Mouse (Mus musculus) embryo, embryonic 11.5 days (tissue): ENCODE measurements around the gene Bcl2l11.

Experiments
- DNase-seq: peaks from one replicate; pipeline ENCODE4 v3.0.0-alpha.2; 2012; ENCODE audit warnings: low read depth, low spot score

Gene Bcl2l11

DNA sequence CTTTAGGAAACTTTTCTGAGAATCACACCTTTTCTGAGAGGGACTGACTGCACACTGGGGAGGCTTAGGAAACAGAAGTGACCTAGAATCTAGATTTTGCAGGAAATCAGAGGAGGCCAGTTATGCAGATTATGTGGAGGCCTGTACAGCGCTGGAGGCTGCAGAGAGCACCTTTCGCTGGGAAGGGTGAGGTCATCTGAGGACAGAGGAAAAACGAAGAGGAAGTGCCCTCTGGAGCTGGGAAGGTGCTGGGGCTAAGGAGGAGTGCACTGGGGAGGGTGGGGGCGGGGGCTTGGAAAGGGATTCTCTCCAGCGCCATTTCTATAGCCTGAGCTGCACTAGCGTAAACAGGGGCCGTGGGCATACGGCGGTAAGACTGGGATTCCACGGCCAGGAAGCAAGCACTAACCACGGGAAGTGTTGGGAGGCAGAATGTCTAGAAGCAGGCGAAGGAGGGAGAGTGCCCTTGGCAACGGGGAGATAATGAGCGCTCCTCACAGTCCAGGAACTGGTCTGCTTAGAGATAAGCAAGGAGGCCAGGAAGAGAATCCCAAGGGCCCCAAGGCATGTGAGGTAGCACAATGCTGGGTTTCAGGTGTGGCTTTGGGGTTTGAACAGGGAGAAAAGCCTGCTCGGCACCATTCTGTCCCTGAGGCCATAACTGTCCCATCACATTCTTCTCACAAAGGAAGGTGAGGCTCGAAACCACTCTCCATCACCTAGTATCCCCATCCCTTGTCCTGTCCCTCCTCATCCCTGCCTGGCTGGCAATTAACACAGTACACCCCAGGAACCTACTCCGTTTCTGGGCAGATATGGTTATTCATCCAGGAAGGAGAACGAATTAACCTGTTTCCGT lies 85.4 kb downstream of the Bcl2l11 start:
- no peak for DNase-seq

DNA sequence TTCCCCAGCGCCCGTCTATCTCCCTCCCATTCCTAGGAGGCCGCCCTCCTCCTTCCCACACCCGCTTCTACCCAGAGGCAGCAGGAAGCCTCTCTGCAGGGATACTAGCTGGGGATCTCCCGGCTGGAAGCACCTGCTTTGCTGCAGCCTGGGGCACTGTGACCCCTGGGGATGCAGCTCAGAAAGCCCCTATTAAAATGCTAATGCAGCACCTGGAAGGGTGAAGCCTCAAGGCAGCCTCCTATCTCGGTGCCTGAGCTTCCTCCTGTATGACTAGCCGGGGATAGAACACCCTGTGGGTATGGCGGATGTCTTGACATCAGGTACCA lies 86.0 kb downstream of the Bcl2l11 start:
- DNase-seq = no peak
